Mouse (Mus musculus) heart, embryonic 11.5 days (tissue): Measurements from ENCODE around the gene Krtdap. TPM values are rescaled to one million over a fixed set of nuclear protein-coding genes. Genes with fewer than 3 reads are reported as not detected.
A peak's percentile ranks its signal among the peaks of the same experiment; 100 is the strongest.

ENCODE experiments used
- ATAC-seq: fragments of 200-750 bp; cut with Nextera tagmentation; replicated peaks from 2 replicates; pipeline ENCODE4 v1.8.0; 2017; ENCODE audit warnings: moderate library complexity; ENCODE audit not compliant: insufficient number of reproducible peaks, low FRiP score, low TSS enrichment
- H3K27ac ChIP-seq: fragments of 300-500 bp; sonication (generic); 2 replicates; pipeline ENCODE4 v1.5.1; 2014; ENCODE audit warnings: mild to moderate bottlenecking, low read depth, low read length
- H3K27me3 ChIP-seq: fragments of 300-500 bp; sonication (generic); 2 replicates; pipeline ENCODE4 v1.6.1; 2014; ENCODE audit warnings: mild to moderate bottlenecking, low read length, mixed read lengths; ENCODE audit not compliant: control insufficient read depth, insufficient read depth
- H3K36me3 ChIP-seq: fragments of 300-500 bp; sonication (generic); 2 replicates; pipeline ENCODE4 v1.6.1; 2014; ENCODE audit warnings: mild to moderate bottlenecking, low read length, moderate library complexity, mixed read lengths; ENCODE audit not compliant: control insufficient read depth, insufficient read depth
- H3K4me1 ChIP-seq: fragments of 300-500 bp; sonication (generic); 2 replicates; pipeline ENCODE4 v1.6.1; 2014; ENCODE audit warnings: low read length; ENCODE audit not compliant: control insufficient read depth, insufficient read depth
- H3K4me2 ChIP-seq: fragments of 300-500 bp; sonication (generic); 2 replicates; pipeline ENCODE4 v1.6.1; 2014; ENCODE audit warnings: mild to moderate bottlenecking, moderate library complexity
- H3K4me3 ChIP-seq: fragments of 300-500 bp; sonication (generic); 2 replicates; pipeline ENCODE4 v1.5.1; 2014; ENCODE audit warnings: low read depth, low read length
- H3K9ac ChIP-seq: fragments of 300-500 bp; sonication (generic); 2 replicates; pipeline ENCODE4 v1.6.1; 2014; ENCODE audit warnings: mild to moderate bottlenecking, low read depth, low read length, moderate library complexity
- H3K9me3 ChIP-seq: fragments of 300-500 bp; sonication (generic); replicated peaks from 2 replicates; pipeline ENCODE4 v1.6.1; 2016; ENCODE audit warnings: low read length; ENCODE audit not compliant: control insufficient read depth
- WGBS: fragments of 180-500 bp; shearing (Covaris S2); extraction: QIAGEN DNeasy Blood & Tissue Kit; methylation state at CpG from one replicate; pipeline ENCODE4 v1.1.7; 2014; ENCODE audit not compliant: insufficient replicate concordance; 5-methylcytosine and 5-hydroxymethylcytosine counted together
- polyA plus RNA-seq: library from polyadenylated mRNA; unstranded; fragments of >200 nt; fragmentation: Nextera tagmentation; extraction: Ambion mirVana; gene quantifications from 2 replicates; pipeline ENCODE4 v1.2.1, GENCODE M21; 2014

The Krtdap gene
- polyA plus RNA-seq, 1 experiment from 2014 or later = not detected

DNA sequence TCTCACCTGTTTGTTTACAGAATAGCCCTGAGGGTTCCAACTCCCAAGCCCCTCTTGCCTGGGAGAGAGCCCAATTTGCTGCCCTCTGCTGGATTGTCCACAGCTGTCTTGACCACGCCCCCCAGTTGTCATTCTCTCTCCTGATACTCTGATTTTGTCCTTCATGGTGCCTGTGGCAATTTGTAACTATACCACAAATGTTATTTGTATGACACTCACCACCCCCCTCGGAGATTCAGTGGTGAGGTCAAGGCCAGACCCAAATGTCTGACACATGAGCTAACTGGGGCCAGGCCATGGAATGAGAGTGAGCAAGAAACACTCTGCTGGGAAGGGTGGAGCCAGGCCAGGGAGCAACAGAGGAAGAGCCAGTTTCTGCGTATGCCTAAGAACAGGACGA, 28.8 kb upstream of the Krtdap start:
- H3K4me3 ChIP-seq = no peak overlapping the region
- H3K9ac ChIP-seq = no peak overlapping the region
- peaks cover 8% of the 10 kb centered on the region; the same call in 1 of the 2 replicates for H3K4me1 ChIP-seq
- 30% methylated on average over 4 of the region's 4 CpGs for WGBS
- peaks cover 2% of the 10 kb centered on the region; the same call in 1 of the 2 replicates for H3K36me3 ChIP-seq
- no peak overlapping the region for H3K27ac ChIP-seq
- H3K27me3 ChIP-seq = no peaks in the 10 kb centered on the region
- no peak for ATAC-seq
- H3K4me2 ChIP-seq = no peak overlapping the region
- H3K9me3 ChIP-seq = peaks cover 5% of the 10 kb centered on the region

DNA sequence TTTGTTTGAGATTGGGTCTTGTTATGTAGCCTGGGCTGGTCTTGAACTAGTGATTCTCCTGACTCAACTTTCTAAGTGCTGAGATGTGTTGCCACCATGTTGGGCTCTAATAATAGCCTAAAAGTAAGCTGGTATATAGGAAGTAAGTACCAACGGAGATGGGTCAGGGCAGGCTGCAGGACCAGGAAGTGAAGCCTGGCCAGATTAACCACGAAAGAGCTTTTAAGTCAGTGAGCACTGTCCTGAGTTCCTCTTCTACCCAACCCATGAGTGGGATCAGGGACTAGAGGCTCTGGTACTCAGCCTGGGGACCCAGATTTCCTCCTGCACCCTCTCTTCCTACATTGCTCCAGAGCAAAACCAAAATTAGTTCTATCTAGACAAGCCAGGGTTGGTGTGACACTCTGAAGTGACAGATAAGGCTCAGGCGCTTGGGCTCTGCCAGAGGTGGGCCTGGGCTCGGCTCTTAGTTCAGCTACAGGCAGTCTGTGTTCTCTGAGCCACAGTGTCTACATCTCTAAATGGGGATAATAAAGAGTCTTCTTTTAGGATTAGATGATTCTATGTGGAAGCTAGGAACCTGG, 25.8 kb upstream of the Krtdap start:
- H3K9me3 ChIP-seq = no peaks in the 10 kb centered on the region
- 26% methylated on average over 4 of the region's 4 CpGs for WGBS
- H3K4me2 ChIP-seq = no peak overlapping the region
- H3K9ac ChIP-seq = no peak overlapping the region
- H3K27me3 ChIP-seq = no peaks in the 10 kb centered on the region
- peaks cover 8% of the 10 kb centered on the region; the same call in 1 of the 2 replicates for H3K4me1 ChIP-seq
- H3K27ac ChIP-seq = no peak overlapping the region
- H3K36me3 ChIP-seq = no peaks in the 10 kb centered on the region
- ATAC-seq = no peak
- H3K4me3 ChIP-seq = no peak overlapping the region

DNA sequence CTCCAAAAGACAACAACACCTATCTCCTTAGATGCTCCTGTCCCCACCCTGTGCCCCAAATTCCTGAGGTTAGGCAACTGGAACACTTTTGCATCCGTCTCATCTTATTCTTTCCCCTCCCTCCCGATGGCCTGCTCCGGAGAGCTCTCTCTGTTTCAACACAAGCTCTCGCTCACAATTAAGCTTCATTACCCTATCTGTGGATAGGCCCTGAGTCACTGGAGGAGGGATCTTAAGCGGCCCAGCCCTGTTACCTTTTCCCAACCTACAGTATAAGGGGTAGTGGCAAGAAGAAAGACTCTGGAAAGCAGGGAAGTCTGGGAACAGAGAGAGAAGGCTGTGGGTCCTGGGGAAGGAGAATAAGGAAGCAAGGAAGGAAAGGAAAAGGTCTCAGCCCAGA, 24.2 kb upstream of the Krtdap start, which contains the start of gene Dmkn:
Dmkn (plus strand) TSS at position 301 of the 400 bp plus-strand sequence.
- Histone ChIP-seq H3K27me3 (no peaks in the 10 kb centered on the region), H3K9me3 (no peaks in the 10 kb centered on the region), H3K36me3 (no peaks in the 10 kb centered on the region), H3K9ac (no peak within 1 kb of the TSS), H3K4me2 (no peak within 1 kb of the TSS), H3K4me3 (no peak within 1 kb of the TSS), H3K4me1 (peaks cover 8% of the 10 kb centered on the region; the same call in 1 of the 2 replicates), H3K27ac (no peak within 1 kb of the TSS)
- no peak for ATAC-seq
- 55% methylated on average over 5 of the region's 5 CpGs for WGBS

DNA sequence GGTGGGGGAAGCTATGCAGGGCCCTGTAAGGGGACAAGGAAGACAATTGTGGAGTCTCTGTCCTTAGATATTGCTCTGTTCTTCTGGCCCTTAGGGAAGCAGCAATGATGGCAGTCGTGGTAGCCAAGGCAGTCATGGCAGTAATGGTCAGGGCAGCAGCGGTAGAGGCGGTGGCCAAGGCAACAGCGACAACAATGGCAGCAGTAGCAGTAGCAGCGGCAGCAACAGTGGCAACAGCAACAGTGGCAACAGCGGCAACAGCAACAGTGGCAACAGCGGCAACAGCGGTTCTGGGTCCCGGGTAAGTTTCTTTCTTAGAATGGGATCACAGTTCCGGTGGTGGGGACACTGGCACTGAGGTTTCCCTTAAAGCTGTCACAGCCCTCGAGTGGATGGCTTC, 22.5 kb upstream of the Krtdap start:
- H3K27ac ChIP-seq = no peak overlapping the region
- H3K4me3 ChIP-seq = no peak overlapping the region
- H3K9ac ChIP-seq = no peak overlapping the region
- no peak for ATAC-seq
- 28% methylated on average over 11 of the region's 11 CpGs for WGBS
- H3K27me3 ChIP-seq = no peaks in the 10 kb centered on the region
- no peaks in the 10 kb centered on the region for H3K9me3 ChIP-seq
- peaks cover 8% of the 10 kb centered on the region; the same call in 1 of the 2 replicates for H3K4me1 ChIP-seq
- H3K36me3 ChIP-seq = no peaks in the 10 kb centered on the region
- peak overlapping the region; percentile 25; the same call in 1 of the 2 replicates for H3K4me2 ChIP-seq

DNA sequence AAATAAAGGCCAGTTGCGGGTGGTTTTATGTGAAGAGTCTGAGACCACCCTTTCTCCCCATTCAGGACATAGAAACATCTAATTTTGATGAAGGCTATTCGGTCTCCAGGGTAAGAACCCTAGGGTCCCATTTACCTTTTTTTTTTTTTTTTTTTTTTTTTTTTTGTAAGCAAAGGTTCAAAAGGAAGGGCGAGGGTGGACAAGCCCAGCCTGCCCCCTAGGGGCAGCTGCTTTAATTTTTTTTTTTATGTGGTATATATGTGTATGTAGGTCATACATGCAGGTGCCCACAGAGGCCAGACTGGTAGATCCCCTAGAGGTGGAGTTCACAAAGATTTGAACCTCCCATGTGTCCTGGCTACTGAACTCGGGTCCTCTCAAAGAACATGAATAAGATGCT, 21.3 kb upstream of the Krtdap start:
- Histone ChIP-seq H3K36me3 (no peaks in the 10 kb centered on the region), H3K4me1 (peaks cover 2% of the 10 kb centered on the region; the same call in 1 of the 2 replicates), H3K4me3 (no peak overlapping the region), H3K4me2 (no peak overlapping the region), H3K27ac (no peak overlapping the region), H3K27me3 (no peaks in the 10 kb centered on the region), H3K9me3 (no peaks in the 10 kb centered on the region; the same call in 1 of the 2 replicates), H3K9ac (no peak overlapping the region)
- WGBS = 82% methylated on average over 4 of the region's 4 CpGs
- no peak for ATAC-seq

DNA sequence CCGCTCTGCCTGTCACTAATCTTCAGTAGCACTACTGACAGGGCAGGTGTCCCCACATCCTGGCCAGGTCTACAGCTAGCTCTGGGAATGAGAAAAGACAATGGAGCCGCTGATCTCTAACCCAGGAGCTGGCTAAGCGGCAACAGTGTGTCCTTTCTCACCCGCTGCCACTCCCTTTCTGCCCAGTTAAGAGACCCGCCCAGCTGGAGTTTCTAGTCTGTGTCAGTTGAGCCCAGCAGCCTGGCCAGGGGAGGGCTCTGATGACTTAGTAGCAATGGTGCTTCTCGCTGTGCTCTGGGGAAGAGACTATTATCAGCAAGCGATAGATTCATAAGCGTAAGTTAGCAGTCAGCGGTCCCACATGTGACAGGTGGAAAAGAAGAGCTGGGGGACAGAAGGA, 18.5 kb upstream of the Krtdap start:
- Histone ChIP-seq H3K4me2 (no peak overlapping the region), H3K9ac (0 out of 2 replicates have a peak overlapping the region, but pooled peaks have one; percentile 40)
- no peak for ATAC-seq

DNA sequence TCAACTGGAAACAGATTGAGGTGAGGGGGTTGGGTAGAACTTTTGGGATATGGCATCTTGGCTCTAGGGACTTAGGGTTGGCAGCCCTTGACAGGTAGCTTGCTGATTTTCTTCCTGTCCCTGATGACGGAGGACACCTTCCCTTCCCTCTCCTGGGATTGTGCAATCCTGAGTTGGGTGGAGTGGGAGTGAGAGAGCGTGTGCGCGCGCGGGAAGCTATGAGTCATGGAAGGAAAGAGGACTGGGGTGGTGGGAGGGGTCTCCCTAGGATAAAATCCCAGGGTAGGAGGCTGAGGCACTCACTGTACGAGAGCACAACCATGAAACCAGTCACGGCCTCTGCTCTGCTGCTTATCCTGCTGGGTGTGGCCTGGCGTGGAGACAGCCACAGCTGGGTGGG, 11.6 kb upstream of the Krtdap start:
- Histone ChIP-seq H3K9ac (no peak overlapping the region), H3K4me1 (no peaks in the 10 kb centered on the region), H3K27ac (no peak overlapping the region), H3K36me3 (no peaks in the 10 kb centered on the region), H3K9me3 (no peaks in the 10 kb centered on the region; the same call in 1 of the 2 replicates), H3K4me3 (no peak overlapping the region), H3K4me2 (no peak overlapping the region), H3K27me3 (no peaks in the 10 kb centered on the region; the same call in 1 of the 2 replicates)
- 76% methylated on average over 9 of the region's 9 CpGs for WGBS
- ATAC-seq = no peak; the same call in 1 of the 2 replicates

More for the DNA sequence above, 18.5 kb upstream of the Krtdap start:
- Histone ChIP-seq H3K27me3 (no peaks in the 10 kb centered on the region), H3K4me3 (no peak overlapping the region), H3K9me3 (no peaks in the 10 kb centered on the region; the same call in 1 of the 2 replicates), H3K27ac (no peak overlapping the region), H3K4me1 (no peaks in the 10 kb centered on the region), H3K36me3 (no peaks in the 10 kb centered on the region)
- 22% methylated on average over 9 of the region's 9 CpGs for WGBS

DNA sequence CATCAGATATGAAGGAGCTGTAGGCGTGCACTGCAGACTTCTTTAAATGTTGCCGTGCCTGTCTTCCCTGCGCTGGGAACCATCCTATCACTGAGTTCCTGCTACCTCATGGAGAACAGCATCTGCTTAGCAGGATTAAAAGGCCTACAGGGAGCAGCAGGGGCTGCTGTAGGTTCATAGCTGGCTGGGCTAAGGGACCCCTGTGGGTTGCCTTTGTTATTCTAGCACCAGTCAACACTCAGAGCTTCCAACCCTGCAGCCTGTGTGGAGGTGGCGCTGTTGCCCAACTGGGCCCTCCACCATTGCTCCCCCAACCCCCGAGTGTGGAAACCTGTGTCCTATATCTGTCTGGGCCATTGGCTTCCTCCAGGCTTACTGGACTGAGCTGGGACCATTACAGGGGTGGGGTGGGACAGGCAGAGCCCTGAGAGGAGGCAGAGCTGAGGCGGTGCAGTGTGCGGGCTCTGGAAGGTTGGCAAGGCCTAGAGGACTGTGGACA, 10.6 kb upstream of the Krtdap start:
- Histone ChIP-seq H3K27ac (no peak overlapping the region), H3K4me3 (no peak overlapping the region), H3K27me3 (no peaks in the 10 kb centered on the region; the same call in 1 of the 2 replicates), H3K36me3 (no peaks in the 10 kb centered on the region), H3K9ac (no peak overlapping the region), H3K9me3 (no peaks in the 10 kb centered on the region), H3K4me1 (no peaks in the 10 kb centered on the region), H3K4me2 (no peak overlapping the region)
- WGBS = 41% methylated on average over 7 of the region's 7 CpGs
- no peak for ATAC-seq

DNA sequence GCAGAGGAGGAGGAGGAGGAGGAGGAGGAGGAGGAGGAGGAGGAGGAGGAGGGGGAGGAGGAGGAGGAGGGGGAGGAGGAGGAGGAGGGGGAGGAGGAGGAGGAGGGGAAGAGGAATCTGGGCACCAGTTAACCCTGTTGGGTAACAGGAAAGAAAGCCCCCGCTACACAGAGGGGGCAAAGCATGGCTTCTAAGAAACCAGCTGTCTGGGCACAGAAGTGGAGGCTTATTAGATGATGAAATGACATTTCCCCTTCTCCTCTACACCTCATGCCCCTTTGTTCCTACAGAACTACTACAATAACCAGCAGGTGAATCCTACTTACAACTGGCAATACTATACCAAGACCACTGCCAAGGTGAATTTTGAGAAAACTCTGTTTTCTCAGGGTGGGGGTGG, 9.8 kb upstream of the Krtdap start:
- WGBS = 67% methylated on average over 1 of the region's 1 CpGs
- no peaks in the 10 kb centered on the region; the same call in 1 of the 2 replicates for H3K27me3 ChIP-seq
- no peak overlapping the region for H3K4me2 ChIP-seq
- ATAC-seq = no peak
- H3K9ac ChIP-seq = no peak overlapping the region
- H3K9me3 ChIP-seq = no peaks in the 10 kb centered on the region
- no peak overlapping the region for H3K27ac ChIP-seq
- no peak overlapping the region for H3K4me3 ChIP-seq
- no peaks in the 10 kb centered on the region for H3K36me3 ChIP-seq
- H3K4me1 ChIP-seq = no peaks in the 10 kb centered on the region
